Mouse (Mus musculus): ENCODE results near the gene H2-Q2.
"Not testable (repeated sequence)": the region's sequence is repeated elsewhere in the genome, so short reads cannot be mapped to it uniquely, and the experiment has no call there.

The H2-Q2 gene

GRCm38 (mm10) chr17:35359470-35359862 lies 17.4 kb downstream of the H2-Q2 start:
- DNase-seq (ENCODE audit: low spot score in 2 of 2): no peak

GRCm38 (mm10) chr17:35379369-35379728 lies 37.3 kb downstream of the H2-Q2 start, which contains the start of gene H2-Q4:
TSS of gene H2-Q4 (plus strand) at chr17:35379617.
- DNase-seq (ENCODE audit: low spot score in 2 of 2): peak; percentile 79 to 92

- DNase-seq (ENCODE audit: low spot score in 2 of 2): peak; percentile 20
These were observed 37.8 kb downstream of the H2-Q2 start for GRCm38 (mm10) chr17:35379729-35380451.

GRCm38 (mm10) chr17:35389796-35390195 lies 47.8 kb downstream of the H2-Q2 start:
- peak in 1 of 2 experiments; percentile 36 for DNase-seq (ENCODE audit: low spot score in 2 of 2)

GRCm38 (mm10) chr17:35392671-35393070 lies 50.6 kb downstream of the H2-Q2 start:
- not testable (repeated sequence) for DNase-seq (ENCODE audit: low spot score in 2 of 2)

GRCm38 (mm10) chr17:35393864-35394800 lies 52.1 kb downstream of the H2-Q2 start:
- DNase-seq (ENCODE audit: low spot score in 2 of 2): not testable (repeated sequence)
